In genomic region chr10:94562991-94563390, GRCm38 (mm10) we compare ENCODE assay signal across 16 mouse cellular contexts.
"Had no signal": no experiment of that assay in that cellular context is flagged by ENCODE, and none has a peak within 500 bp of the region (broad histone marks: within the 10 kb centered on the region; RNA-seq: fewer than 3 reads in every experiment).

No protein-coding gene starts in this region.

- H3K4me3 ChIP-seq: neural tube, embryonic 13.5 days; neural tube, embryonic 15.5 days; stomach, embryonic 15.5 days had no signal

- H3K9me3 ChIP-seq: neural tube, embryonic 13.5 days; neural tube, embryonic 15.5 days; stomach, embryonic 15.5 days had no signal

- H3K27ac ChIP-seq: neural tube, embryonic 13.5 days; neural tube, embryonic 15.5 days; stomach, embryonic 15.5 days; stomach, postnatal 0 days had no signal

- H3K27me3 ChIP-seq: neural tube, embryonic 13.5 days; neural tube, embryonic 15.5 days; stomach, embryonic 15.5 days had no signal

- DNase-seq: retina, postnatal 1 day; right cerebral cortex, adult 18-20 months; right cerebral cortex, postnatal 14 days; right cerebral cortex, postnatal 25 days; right cerebral cortex, postnatal 4 days; spleen, adult 18-20 months; thymus, adult 18-20 months; thymus, adult 2 months; thymus, postnatal 14 days; thymus, postnatal 25 days; thymus, postnatal 36 days; thymus, postnatal 4 days had no signal

- H3K9ac ChIP-seq: neural tube, embryonic 13.5 days; neural tube, embryonic 15.5 days; stomach, embryonic 15.5 days had no signal

- H3K36me3 ChIP-seq: neural tube, embryonic 13.5 days; neural tube, embryonic 15.5 days; stomach, embryonic 15.5 days had no signal

- H3K4me1 ChIP-seq: stomach, embryonic 15.5 days had no signal

- H3K4me2 ChIP-seq: neural tube, embryonic 13.5 days; neural tube, embryonic 15.5 days; stomach, embryonic 15.5 days had no signal
